Comparison of ENCODE assay signal across 13 mouse cellular contexts in genomic region chr7:6777689-6778088, GRCm38 (mm10). TPM values are rescaled to one million over a fixed set of nuclear protein-coding genes. Genes with fewer than 3 reads are reported as not detected.
DNase-seq lines count a peak whose midpoint lies in the region; ATAC-seq and TF ChIP-seq lines count a peak whose summit lies in the region.
"Had no signal": no experiment of that assay in that cellular context is flagged by ENCODE, and none has a peak within 500 bp of the region (broad histone marks: within the 10 kb centered on the region; RNA-seq: fewer than 3 reads in every experiment).

No protein-coding gene starts in this region.

- TF ChIP-seq CTCF in ES-Bruce4 (IDR thresholded peaks at IDR 0.05; ENCODE audit: low read depth, low read length): no peak

- peak overlapping the region; percentile 23; the same call in 1 of the 2 replicates for H3K27ac ChIP-seq in hindbrain, embryonic 13.5 days
- no peak overlapping the region for H3K27ac ChIP-seq in hindbrain, embryonic 11.5 days (ENCODE audit: low read depth, low read length)
- peak overlapping the region; percentile 74 for H3K27ac ChIP-seq in ES-Bruce4 (ENCODE audit: insufficient read depth, low read length)
- peak overlapping the region; percentile 76 for H3K27ac ChIP-seq in limb, embryonic 13.5 days

- no peak overlapping the region for H3K9ac ChIP-seq in hindbrain, embryonic 13.5 days
- H3K9ac ChIP-seq in hindbrain, embryonic 11.5 days (ENCODE audit: low read depth, low read length): no peak overlapping the region
- no peak overlapping the region for H3K9ac ChIP-seq in ES-Bruce4 (ENCODE audit: low read depth, poor library complexity, severe bottlenecking)
- no peak overlapping the region for H3K9ac ChIP-seq in limb, embryonic 13.5 days
- H3K9ac ChIP-seq: neural tube, embryonic 13.5 days had no signal

- H3K4me2 ChIP-seq in hindbrain, embryonic 13.5 days: no peak overlapping the region
- no peak overlapping the region for H3K4me2 ChIP-seq in hindbrain, embryonic 11.5 days (replicated peaks; ENCODE audit: low read depth, low read length)
- no peak overlapping the region for H3K4me2 ChIP-seq in limb, embryonic 13.5 days (replicated peaks)
- H3K4me2 ChIP-seq: neural tube, embryonic 13.5 days had no signal

- no peaks in the 10 kb centered on the region for H3K9me3 ChIP-seq in hindbrain, embryonic 13.5 days
- no peaks in the 10 kb centered on the region for H3K9me3 ChIP-seq in hindbrain, embryonic 11.5 days (ENCODE audit: control insufficient read depth, low read length)
- peaks cover 6% of the 10 kb centered on the region for H3K9me3 ChIP-seq in ES-Bruce4 (replicated peaks; ENCODE audit: control insufficient read depth, insufficient read depth, low read length, poor library complexity, severe bottlenecking)
- H3K9me3 ChIP-seq in limb, embryonic 13.5 days: no peaks in the 10 kb centered on the region
- H3K9me3 ChIP-seq: neural tube, embryonic 13.5 days had no signal

- no peaks in the 10 kb centered on the region for H3K36me3 ChIP-seq in hindbrain, embryonic 13.5 days
- H3K36me3 ChIP-seq in hindbrain, embryonic 11.5 days (ENCODE audit: control insufficient read depth, insufficient read depth, low read length): no peaks in the 10 kb centered on the region
- H3K36me3 ChIP-seq in ES-Bruce4 (ENCODE audit: control insufficient read depth, insufficient read depth, low read length, poor library complexity, severe bottlenecking): no peaks in the 10 kb centered on the region
- no peaks in the 10 kb centered on the region for H3K36me3 ChIP-seq in limb, embryonic 13.5 days
- H3K36me3 ChIP-seq: neural tube, embryonic 13.5 days had no signal

- no peak for TF ChIP-seq EP300 in ES-Bruce4 (IDR thresholded peaks at IDR 0.05; ENCODE audit: insufficient read depth, low read depth, low read length)

- peaks cover 20% of the 10 kb centered on the region for H3K4me1 ChIP-seq in hindbrain, embryonic 13.5 days (replicated peaks)
- no peaks in the 10 kb centered on the region; the same call in 1 of the 2 replicates for H3K4me1 ChIP-seq in hindbrain, embryonic 11.5 days (replicated peaks; ENCODE audit: control insufficient read depth, insufficient read depth, low read length)
- peaks cover 8% of the 10 kb centered on the region for H3K4me1 ChIP-seq in ES-Bruce4 (ENCODE audit: control insufficient read depth, insufficient read depth, low read length)
- peaks cover 40% of the 10 kb centered on the region for H3K4me1 ChIP-seq in limb, embryonic 13.5 days

- no peak for ATAC-seq in hindbrain, embryonic 13.5 days (ENCODE audit: low FRiP score)
- ATAC-seq in hindbrain, embryonic 11.5 days (ENCODE audit: low FRiP score): no peak
- peak; percentile 22 for ATAC-seq in limb, embryonic 13.5 days (ENCODE audit: low FRiP score, low read depth)
- ATAC-seq in cerebellum, adult (ENCODE audit: insufficient number of reproducible peaks, low FRiP score, low TSS enrichment): no peak

- DNase-seq in hindbrain, embryonic 11.5 days (ENCODE audit: low spot score): no peak
- peak; percentile 67 for DNase-seq in embryo, embryonic 10 days (ENCODE audit: low spot score)
- DNase-seq in testis, postnatal 14 days (ENCODE audit: low spot score): no peak
- no peak for DNase-seq in frontal cortex, adult 2 months (ENCODE audit: extremely low spot score in 1 of 2, low spot score in 1 of 2)
- DNase-seq: cerebellum, adult 11-12 months; gastrocnemius, postnatal 36 days; right cerebral cortex, postnatal 4 days; thymus, postnatal 14 days had no signal

- no peaks in the 10 kb centered on the region for H3K27me3 ChIP-seq in hindbrain, embryonic 13.5 days
- H3K27me3 ChIP-seq in hindbrain, embryonic 11.5 days (ENCODE audit: control insufficient read depth, insufficient read depth, low read length): no peaks in the 10 kb centered on the region
- H3K27me3 ChIP-seq in ES-Bruce4 (ENCODE audit: control insufficient read depth, insufficient read depth, low read length, poor library complexity, severe bottlenecking): no peaks in the 10 kb centered on the region
- no peaks in the 10 kb centered on the region for H3K27me3 ChIP-seq in limb, embryonic 13.5 days
- H3K27me3 ChIP-seq: neural tube, embryonic 13.5 days had no signal

- 47% methylated on average over 4 of the region's 4 CpGs for WGBS in hindbrain, embryonic 13.5 days
- 44% methylated on average over 4 of the region's 4 CpGs for WGBS in hindbrain, embryonic 11.5 days
- 22% methylated on average over 4 of the region's 4 CpGs for whole genome bisulfite sequencing in limb, embryonic 13.5 days

- no peak for TF ChIP-seq POLR2A in ES-Bruce4 (IDR thresholded peaks at IDR 0.05; ENCODE audit: insufficient read depth, low read length)

- H3K4me3 ChIP-seq in hindbrain, embryonic 13.5 days: no peak overlapping the region
- H3K4me3 ChIP-seq in hindbrain, embryonic 11.5 days (ENCODE audit: low read depth, low read length): no peak overlapping the region
- H3K4me3 ChIP-seq in ES-Bruce4 (ENCODE audit: low read depth, low read length): no peak overlapping the region
- no peak overlapping the region for H3K4me3 ChIP-seq in limb, embryonic 13.5 days
- H3K4me3 ChIP-seq: neural tube, embryonic 13.5 days had no signal

RNA-seq across cellular contexts. Expression of gene Usp29, which starts 47.3 kb away (rescaled TPM):
- 28.7 and 30.2 TPM in 2 replicates for polyA plus RNA-seq in hindbrain, embryonic 13.5 days (2015; fragmentation: Nextera tagmentation; extraction: Ambion mirVana)
- 12.4 and 15.1 TPM in 2 replicates for polyA plus RNA-seq in hindbrain, embryonic 11.5 days (2014; fragmentation: Nextera tagmentation; extraction: Ambion mirVana)
- 12.8 and 14.2 TPM in 2 replicates for polyA plus RNA-seq in ES-Bruce4 (2011; ENCODE audit: insufficient read depth, insufficient read length, low read depth, missing spikeins)
- 13.4 and 14.9 TPM in 2 replicates for polyA plus RNA-seq in limb, embryonic 13.5 days (2015; fragmentation: Nextera tagmentation; extraction: Ambion mirVana)
- 15.0 and 15.7 TPM in 2 replicates for polyA plus RNA-seq in frontal cortex, adult 2 months (2012; rRNA removed)

RNA-seq across cellular contexts. Expression of gene Peg3, which starts 47.5 kb away (rescaled TPM):
- 69.9 and 77.2 TPM in 2 replicates for polyA plus RNA-seq in hindbrain, embryonic 13.5 days (2015; fragmentation: Nextera tagmentation; extraction: Ambion mirVana)
- 112 and 126 TPM in 2 replicates for polyA plus RNA-seq in hindbrain, embryonic 11.5 days (2014; fragmentation: Nextera tagmentation; extraction: Ambion mirVana)
- 216 and 228 TPM in 2 replicates for polyA plus RNA-seq in ES-Bruce4 (2011; ENCODE audit: insufficient read depth, insufficient read length, low read depth, missing spikeins)
- 230 and 252 TPM in 2 replicates for polyA plus RNA-seq in limb, embryonic 13.5 days (2015; fragmentation: Nextera tagmentation; extraction: Ambion mirVana)
- polyA plus RNA-seq in frontal cortex, adult 2 months (2012; rRNA removed): 106 and 111 TPM in 2 replicates
